Mouse (Mus musculus): ENCODE data around the gene Sh2b3.

- no peak for TF ChIP-seq EP300 (IDR thresholded peaks at IDR 0.05)
- TF ChIP-seq CTCF (IDR thresholded peaks at IDR 0.05): no peak
Observed at GRCm38 (mm10) chr5:121810331-121811151, 26.9 kb downstream of the Sh2b3 start.
